In genomic region chr11:76494360-76495126, GRCm38 (mm10) we compare ENCODE assay signal across 8 mouse cellular contexts.
DNase-seq lines count a peak whose midpoint lies in the region; ATAC-seq and TF ChIP-seq lines count a peak whose summit lies in the region.

No protein-coding gene starts in this region.

- H3K36me3 ChIP-seq in hindbrain, embryonic 16.5 days (ENCODE audit: control insufficient read depth, insufficient read depth, low read length): no peaks in the 10 kb centered on the region

- DNase-seq in NIH3T3 (ENCODE audit: low read depth): peak; percentile 89
- DNase-seq in cerebellum, postnatal 14 days: peak; percentile 84 to 87
- peak; percentile 92 for DNase-seq in gastrocnemius, adult 2 months
- peak; percentile 67 to 79 for DNase-seq in left cerebral cortex, adult 8-10 months (ENCODE audit: low spot score in 2 of 2)
- peak; percentile 86 for DNase-seq in right cerebral cortex, adult 18-20 months
- DNase-seq in urinary bladder, postnatal 14 days (ENCODE audit: low spot score): peak; percentile 89

- peak overlapping the region; percentile 92 for H3K4me3 ChIP-seq in gastrocnemius, adult 2 months
- peak overlapping the region; percentile 68 for H3K4me3 ChIP-seq in hindbrain, embryonic 16.5 days (ENCODE audit: low read length)

- peaks cover 52% of the 10 kb centered on the region for H3K4me1 ChIP-seq in hindbrain, embryonic 16.5 days (ENCODE audit: control insufficient read depth, insufficient read depth, low read depth, low read length)

- peak overlapping the region; percentile 91 for H3K9ac ChIP-seq in hindbrain, embryonic 16.5 days (ENCODE audit: low read depth, low read length)

- WGBS in hindbrain, embryonic 16.5 days: under 1% methylated on average over 48 of the region's 67 CpGs

- ATAC-seq in hindbrain, embryonic 16.5 days: peak; percentile 78
- ATAC-seq in megakaryocyte, adult 5-6 weeks (ENCODE audit: poor library complexity, severe bottlenecking): peak; percentile 67

- intact Hi-C loops in gastrocnemius, adult 2 months (cut with DNase I): no loop called here

- H3K9me3 ChIP-seq in hindbrain, embryonic 16.5 days (ENCODE audit: control insufficient read depth, low read length): no peaks in the 10 kb centered on the region

- H3K4me2 ChIP-seq in hindbrain, embryonic 16.5 days (ENCODE audit: low read length): peak overlapping the region; percentile 63

- H3K27me3 ChIP-seq in hindbrain, embryonic 16.5 days (replicated peaks; ENCODE audit: control insufficient read depth, insufficient read depth, low read length): no peaks in the 10 kb centered on the region

- H3K27ac ChIP-seq in gastrocnemius, adult 2 months: peak overlapping the region; percentile 94
- H3K27ac ChIP-seq in hindbrain, embryonic 16.5 days (ENCODE audit: low read depth, low read length): peak overlapping the region; percentile 97

- no peak for TF ChIP-seq CTCF in gastrocnemius, adult 2 months (IDR thresholded peaks at IDR 0.05)

Comparison
In these comparisons a context has a peak if more than half of its experiments do, and no peak if none do; other contexts are left out.
1. Peak in every context shown above with its lines: DNase-seq, ATAC-seq, H3K4me3 ChIP-seq and H3K27ac ChIP-seq.